Mouse (Mus musculus) ES-Bruce4 (cell line): ENCODE measurements at regions not wholly inside any gene's neighbourhood (a gene's known extent, or its start where the extent isn't known, plus 50 kb on each side); places are given as distances from the start of the nearest gene placed in this dataset.

Source experiments
- CTCF ChIP-seq: IDR thresholded peaks from one replicate; pipeline ENCODE4 v1.8.1; 2011; ENCODE audit warnings: low read depth, low read length
- EP300 ChIP-seq: IDR thresholded peaks from 2 replicates; pipeline ENCODE4 v1.6.1; 2011; ENCODE audit warnings: low read depth, low read length; ENCODE audit not compliant: insufficient read depth
- POLR2A ChIP-seq: IDR thresholded peaks from one replicate; pipeline ENCODE4 v1.8.1; 2011; ENCODE audit warnings: low read length; ENCODE audit not compliant: insufficient read depth

GRCm38 (mm10) chr6:98620886-98621285, 278.3 kb upstream of the Gm765 start:
- TF ChIP-seq EP300 = no peak
- no peak for TF ChIP-seq POLR2A
- TF ChIP-seq CTCF = no peak
